Mouse (Mus musculus) spleen, adult 2 months (tissue): ENCODE results near the gene Nelfb. TPM values are rescaled to one million over a fixed set of nuclear protein-coding genes. Genes with fewer than 3 reads are reported as not detected.

Source experiments
- DNase-seq, 2 experiments: peaks; one replicate each; pipeline versions ENCODE4 v3.0.0 to v3.0.0-alpha.2; 2012 to 2021; ENCODE audit warnings: low spot score in 2 of 2, low read depth in 1 of 2
- H3K27ac ChIP-seq: fragments of 200-500 bp; 2 replicates; pipeline ENCODE4 v1.5.1; 2012; ENCODE audit warnings: low read length, inconsistent platforms; ENCODE audit not compliant: insufficient read depth
- H3K27me3 ChIP-seq: fragments of 200-500 bp; 2 replicates; pipeline ENCODE4 v1.6.1; 2012; ENCODE audit warnings: mild to moderate bottlenecking, moderate library complexity, low read length, inconsistent platforms; ENCODE audit not compliant: control insufficient read depth, insufficient read depth
- H3K36me3 ChIP-seq: fragments of 200-500 bp; 2 replicates; pipeline ENCODE4 v1.6.1; 2012; ENCODE audit warnings: mild to moderate bottlenecking, low read length, inconsistent platforms; ENCODE audit not compliant: control insufficient read depth, insufficient read depth
- H3K4me1 ChIP-seq: fragments of 200-500 bp; 2 replicates; pipeline ENCODE4 v1.6.1; 2011; ENCODE audit warnings: inconsistent platforms; ENCODE audit not compliant: control insufficient read depth, insufficient read depth, insufficient read length
- H3K4me3 ChIP-seq: fragments of 200-500 bp; 2 replicates; pipeline ENCODE4 v1.5.1; 2011; ENCODE audit warnings: mild to moderate bottlenecking, inconsistent platforms; ENCODE audit not compliant: insufficient read depth, insufficient read length; ENCODE audit errors: extremely low read depth
- CTCF ChIP-seq: fragments of 200-500 bp; IDR thresholded peaks from 2 replicates; pipeline ENCODE4 v1.5.1; 2011; ENCODE audit warnings: mild to moderate bottlenecking, inconsistent platforms; ENCODE audit not compliant: insufficient read depth, insufficient read length, insufficient replicate concordance; ENCODE audit errors: extremely low read depth
- POLR2A ChIP-seq: fragments of 200-500 bp; IDR thresholded peaks from 2 replicates; pipeline ENCODE4 v1.6.1; 2011; ENCODE audit warnings: low read depth, low read length, inconsistent platforms
- WGBS: fragments of 180-500 bp; shearing (Covaris S2); methylation state at CpG from one replicate; pipeline ENCODE4 v1.1.7; 2018; 5-methylcytosine and 5-hydroxymethylcytosine counted together
- polyA plus RNA-seq: library from polyadenylated mRNA; depleted of rRNA; stranded (reverse); fragments of >200 nt; gene quantifications from 2 replicates; pipeline ENCODE4 v1.2.3, GENCODE M21; 2012

Gene Nelfb
- polyA plus RNA-seq, 1 experiment, result 68.1 TPM

DNA sequence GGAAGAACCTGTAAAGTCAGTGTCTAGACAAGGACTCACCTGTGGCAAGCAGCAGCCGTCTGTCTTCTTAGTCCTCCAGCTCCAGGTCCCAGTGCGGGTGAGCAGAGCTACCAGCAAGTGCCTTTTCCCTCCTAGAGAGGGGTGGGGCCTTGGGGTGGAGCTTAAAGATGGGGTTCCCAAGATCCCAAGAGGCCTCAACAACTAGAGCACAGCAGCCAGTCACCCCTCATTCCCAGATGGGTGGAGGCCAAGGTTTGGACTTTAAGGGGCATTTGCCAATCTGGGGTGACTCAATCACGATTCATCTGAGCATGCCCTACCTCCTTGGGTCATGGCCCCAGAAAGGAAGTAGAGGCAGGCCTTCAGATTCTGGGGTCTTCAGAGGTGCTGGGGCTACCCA lies 28.5 kb upstream of the Nelfb start:
- Histone ChIP-seq H3K27ac (no peak overlapping the region), H3K4me3 (no peak overlapping the region), H3K36me3 (no peaks in the 10 kb centered on the region), H3K27me3 (peaks cover 11% of the 10 kb centered on the region), H3K4me1 (peaks cover 9% of the 10 kb centered on the region)
- DNase-seq, result no peak
- TF ChIP-seq CTCF (no peak), POLR2A (no peak)
- 78% methylated on average over 3 of the region's 3 CpGs for WGBS

DNA sequence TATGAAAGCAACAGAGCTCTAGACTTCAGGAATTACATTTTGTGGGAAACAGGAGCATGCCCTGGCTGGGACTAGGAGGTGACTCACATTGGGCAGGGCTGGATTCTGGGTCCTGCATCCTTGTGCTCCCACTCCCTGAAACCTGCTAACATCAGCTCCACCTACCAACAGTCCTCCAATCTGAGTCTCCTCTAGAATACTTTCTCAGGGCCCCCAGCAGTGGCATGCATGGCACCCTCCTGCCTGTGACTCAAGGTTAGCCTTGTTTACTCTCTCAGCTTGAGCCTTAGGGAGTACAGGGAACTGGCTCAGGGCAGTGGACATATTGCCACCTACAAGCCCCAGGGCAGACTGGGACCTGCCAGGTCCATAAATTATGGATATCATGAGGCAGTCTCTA lies 26.8 kb upstream of the Nelfb start:
- no peak overlapping the region for H3K27ac ChIP-seq
- H3K27me3 ChIP-seq, result peaks cover 11% of the 10 kb centered on the region
- peaks cover 9% of the 10 kb centered on the region for H3K4me1 ChIP-seq
- no peak for DNase-seq
- TF ChIP-seq POLR2A (no peak), CTCF (no peak)
- no peaks in the 10 kb centered on the region for H3K36me3 ChIP-seq
- H3K4me3 ChIP-seq, result no peak overlapping the region

DNA sequence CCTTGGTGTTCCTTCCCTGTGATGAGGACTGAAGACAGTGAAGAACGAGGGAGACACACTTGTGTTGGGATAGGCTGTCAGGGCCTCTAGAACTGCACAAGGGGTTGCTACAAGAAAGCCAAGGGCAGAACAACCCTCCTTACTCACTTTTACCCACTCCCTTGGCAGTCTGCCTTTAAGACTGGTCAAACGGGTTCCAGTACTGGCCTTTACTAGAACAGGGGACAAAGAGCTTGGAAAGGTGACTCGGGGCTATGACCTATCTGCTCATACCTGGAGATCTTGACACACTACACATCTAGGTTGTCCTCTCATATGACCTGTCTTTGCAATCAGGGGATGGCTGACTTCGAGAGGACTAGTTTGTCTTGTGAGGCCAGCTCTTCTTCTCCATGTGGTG lies 26.2 kb upstream of the Nelfb start:
- WGBS, result 68% methylated on average over 4 of the region's 4 CpGs
- peaks cover 9% of the 10 kb centered on the region for H3K27me3 ChIP-seq

DNA sequence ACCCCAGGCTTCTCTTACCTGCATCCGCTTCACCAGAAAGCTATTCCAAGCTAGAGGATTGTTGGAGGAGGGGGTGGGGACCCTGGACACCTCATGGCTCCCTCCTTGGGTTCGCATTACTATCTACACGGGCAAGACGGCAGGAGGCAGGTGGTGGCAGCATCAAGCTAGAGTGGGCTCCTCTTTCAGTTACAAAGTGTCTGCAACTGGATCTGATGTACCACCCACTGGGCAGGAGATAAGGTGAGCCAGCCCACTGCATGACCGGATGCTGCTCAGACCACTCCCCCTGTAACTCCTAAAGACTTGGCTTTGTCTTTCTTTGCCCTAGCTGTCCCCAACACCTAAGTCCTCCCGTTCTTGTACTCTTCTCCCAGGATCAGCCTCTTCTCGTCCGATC lies 25.3 kb upstream of the Nelfb start, which contains the start of gene Rnf224:
TSS of gene Rnf224 (minus strand) at position 174 of the 400 bp plus-strand sequence.
- Histone ChIP-seq H3K27ac (no peak within 1 kb of the TSS), H3K27me3 (peaks cover 3% of the 10 kb centered on the region; the same call in 1 of the 2 replicates), H3K4me1 (peaks cover 4% of the 10 kb centered on the region; the same call in 1 of the 2 replicates), H3K36me3 (no peaks in the 10 kb centered on the region), H3K4me3 (no peak within 1 kb of the TSS)
- WGBS, result 81% methylated on average over 8 of the region's 8 CpGs
- TF ChIP-seq POLR2A, result no peak
- TF ChIP-seq CTCF, result no peak
- no peak for DNase-seq

More for the DNA sequence above, 26.2 kb upstream of the Nelfb start:
- Histone ChIP-seq H3K36me3 (no peaks in the 10 kb centered on the region), H3K4me1 (peaks cover 9% of the 10 kb centered on the region), H3K4me3 (no peak overlapping the region), H3K27ac (no peak overlapping the region)
- DNase-seq, result no peak
- TF ChIP-seq CTCF (no peak), POLR2A (no peak)

DNA sequence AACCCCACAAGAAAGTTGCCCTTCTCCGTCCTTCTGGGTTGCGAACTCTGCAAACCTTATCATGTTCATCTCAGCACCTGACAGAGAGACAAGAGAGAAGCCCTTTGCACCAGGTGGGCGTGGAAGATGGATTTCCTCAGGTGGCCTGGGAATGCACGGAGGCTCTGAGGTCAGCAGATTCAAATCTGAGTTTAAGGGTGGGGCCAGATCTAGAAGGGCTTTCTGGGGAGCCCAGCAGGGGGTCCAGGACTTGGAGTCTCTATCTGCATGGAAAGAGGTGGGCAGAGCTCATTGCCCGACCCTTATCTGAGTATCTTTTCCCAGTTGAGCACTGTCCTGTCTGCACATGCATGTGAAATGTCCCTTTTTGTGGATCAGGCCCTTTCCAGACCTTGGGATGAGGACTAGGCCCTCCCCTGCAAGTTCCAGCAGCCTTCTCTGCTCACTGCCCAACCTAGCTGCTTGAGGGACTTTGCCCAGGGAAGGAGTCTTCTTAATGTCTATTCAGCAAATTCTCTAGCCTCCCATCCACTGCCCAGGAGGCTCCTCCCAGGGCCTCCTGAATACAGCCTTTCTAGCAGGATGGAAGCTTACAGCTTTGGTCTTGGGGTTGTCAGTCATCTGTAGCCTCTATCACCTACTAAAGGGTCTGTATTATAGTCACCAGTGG lies 23.4 kb upstream of the Nelfb start:
- H3K27me3 ChIP-seq, result no peaks in the 10 kb centered on the region; the same call in 1 of the 2 replicates
- WGBS, result 75% methylated on average over 5 of the region's 5 CpGs
- no peaks in the 10 kb centered on the region for H3K4me1 ChIP-seq
- no peaks in the 10 kb centered on the region for H3K36me3 ChIP-seq
- no peak for DNase-seq
- no peak for TF ChIP-seq POLR2A
- TF ChIP-seq CTCF, result no peak
- H3K4me3 ChIP-seq, result no peak overlapping the region
- H3K27ac ChIP-seq, result no peak overlapping the region

DNA sequence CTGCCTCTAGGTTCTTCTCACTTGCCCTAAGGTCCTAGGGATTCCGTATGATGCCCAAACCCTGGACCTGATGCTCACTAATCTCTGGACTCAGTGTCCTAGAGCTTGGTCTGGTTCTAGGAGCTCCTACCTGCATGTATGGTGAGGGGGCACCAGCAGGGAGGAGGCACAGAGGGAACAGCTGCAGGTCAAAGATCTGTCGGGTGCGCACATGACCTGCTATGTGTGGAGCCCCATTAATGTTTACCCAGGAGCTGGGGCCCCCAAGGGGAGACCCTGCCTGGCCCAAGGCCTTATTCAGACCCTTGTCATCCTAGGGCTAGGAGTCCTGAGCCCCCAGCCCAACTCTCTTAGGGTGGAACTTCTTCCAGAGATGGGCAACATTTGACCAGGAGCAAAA lies 22.8 kb upstream of the Nelfb start, which contains the start of gene Slc34a3:
TSS of gene Slc34a3 (minus strand) at position 315 of the 400 bp plus-strand sequence.
- Histone ChIP-seq H3K27me3 (no peaks in the 10 kb centered on the region; the same call in 1 of the 2 replicates), H3K4me3 (no peak within 1 kb of the TSS), H3K27ac (no peak within 1 kb of the TSS), H3K36me3 (no peaks in the 10 kb centered on the region), H3K4me1 (no peaks in the 10 kb centered on the region)
- TF ChIP-seq CTCF (no peak), POLR2A (no peak)
- DNase-seq, result no peak
- WGBS, result 69% methylated on average over 3 of the region's 3 CpGs

DNA sequence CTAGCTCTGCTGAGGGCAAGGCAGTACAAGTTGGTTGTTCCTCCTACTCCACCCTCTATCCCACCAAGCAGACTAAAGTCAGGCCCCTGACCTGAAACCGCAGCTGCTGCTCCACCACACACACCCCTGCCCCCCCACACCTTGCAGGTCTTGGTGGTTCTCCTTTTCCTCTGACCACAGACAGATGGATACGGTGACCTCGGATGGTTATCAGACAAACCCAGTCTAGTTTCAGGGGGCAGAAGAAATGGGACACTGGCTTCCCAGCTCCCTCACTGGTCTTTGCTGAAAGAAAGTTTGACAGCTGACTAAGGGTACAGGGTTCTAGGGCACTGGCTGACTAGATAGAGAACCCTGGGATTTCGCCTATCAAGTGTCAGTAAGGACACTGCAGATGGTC lies 22.1 kb upstream of the Nelfb start:
- WGBS, result 10% methylated on average over 4 of the region's 4 CpGs
- Histone ChIP-seq H3K36me3 (no peaks in the 10 kb centered on the region), H3K27ac (no peak overlapping the region), H3K27me3 (no peaks in the 10 kb centered on the region; the same call in 1 of the 2 replicates), H3K4me3 (no peak overlapping the region), H3K4me1 (peaks cover 3% of the 10 kb centered on the region; the same call in 1 of the 2 replicates)
- DNase-seq, result no peak
- TF ChIP-seq CTCF (no peak), POLR2A (no peak)
